27 mouse cellular contexts compared by ENCODE assay signal in genomic region chr10:86155344-86155743, GRCm38 (mm10).
"Had no signal": no experiment of that assay in that cellular context is flagged by ENCODE, and none has a peak within 500 bp of the region (broad histone marks: within the 10 kb centered on the region; RNA-seq: fewer than 3 reads in every experiment).

No protein-coding gene starts in this region.

- H3K4me3 ChIP-seq: embryonic facial prominence, embryonic 10.5 days; embryonic facial prominence, embryonic 12.5 days; embryonic facial prominence, embryonic 13.5 days; embryonic facial prominence, embryonic 15.5 days; erythroblast, embryonic 14.5 days; forebrain, embryonic 10.5 days; forebrain, embryonic 12.5 days; forebrain, embryonic 13.5 days; forebrain, embryonic 15.5 days; gastrocnemius, adult 2 months had no signal

- H3K4me2 ChIP-seq: embryonic facial prominence, embryonic 12.5 days; embryonic facial prominence, embryonic 13.5 days; embryonic facial prominence, embryonic 15.5 days; forebrain, embryonic 12.5 days; forebrain, embryonic 13.5 days; forebrain, embryonic 15.5 days had no signal

- DNase-seq: cerebellum, adult 18-20 months; cerebellum, adult 2 months; cerebellum, adult 8-10 months; cerebellum, adult 9-10 months; cerebellum, adult 9-11 months; cerebellum, postnatal 10 days; cerebellum, postnatal 14 days; cerebellum, postnatal 25 days; cerebellum, postnatal 36 days; embryo, embryonic 11 days; forebrain, postnatal 0 days; gastrocnemius, adult 2 months; gastrocnemius, postnatal 10 days; gastrocnemius, postnatal 25 days; gastrocnemius, postnatal 36 days; heart, adult 11 months had no signal

- H3K27me3 ChIP-seq: embryonic facial prominence, embryonic 12.5 days; embryonic facial prominence, embryonic 13.5 days; embryonic facial prominence, embryonic 15.5 days; forebrain, embryonic 12.5 days; forebrain, embryonic 13.5 days; forebrain, embryonic 15.5 days had no signal

- H3K9me3 ChIP-seq: embryonic facial prominence, embryonic 10.5 days; embryonic facial prominence, embryonic 12.5 days; embryonic facial prominence, embryonic 13.5 days; embryonic facial prominence, embryonic 15.5 days; forebrain, embryonic 10.5 days; forebrain, embryonic 12.5 days; forebrain, embryonic 13.5 days; forebrain, embryonic 15.5 days had no signal

- H3K9ac ChIP-seq: embryonic facial prominence, embryonic 12.5 days; embryonic facial prominence, embryonic 13.5 days; embryonic facial prominence, embryonic 15.5 days; forebrain, embryonic 12.5 days; forebrain, embryonic 13.5 days; forebrain, embryonic 15.5 days; forebrain, postnatal 0 days had no signal

- H3K36me3 ChIP-seq: embryonic facial prominence, embryonic 10.5 days; embryonic facial prominence, embryonic 12.5 days; embryonic facial prominence, embryonic 13.5 days; embryonic facial prominence, embryonic 15.5 days; forebrain, embryonic 10.5 days; forebrain, embryonic 12.5 days; forebrain, embryonic 15.5 days had no signal

- H3K4me1 ChIP-seq: forebrain, embryonic 12.5 days; forebrain, embryonic 13.5 days; forebrain, embryonic 15.5 days had no signal

- ATAC-seq: forebrain, embryonic 13.5 days; forebrain, embryonic 14.5 days; forebrain, embryonic 15.5 days; forebrain, embryonic 16.5 days; forebrain, postnatal 0 days had no signal

- H3K27ac ChIP-seq: embryonic facial prominence, embryonic 10.5 days; embryonic facial prominence, embryonic 12.5 days; embryonic facial prominence, embryonic 13.5 days; embryonic facial prominence, embryonic 15.5 days; forebrain, embryonic 10.5 days; forebrain, embryonic 12.5 days; forebrain, embryonic 13.5 days; forebrain, embryonic 15.5 days; gastrocnemius, adult 2 months had no signal
